13 mouse cellular contexts compared by ENCODE assay signal in genomic region chr7:142663151-142663550, GRCm38 (mm10). TPM values are rescaled to one million over a fixed set of nuclear protein-coding genes. Genes with fewer than 3 reads are reported as not detected.
DNase-seq lines count a peak whose midpoint lies in the region; ATAC-seq and TF ChIP-seq lines count a peak whose summit lies in the region.
"Had no signal": no experiment of that assay in that cellular context is flagged by ENCODE, and none has a peak within 500 bp of the region (broad histone marks: within the 10 kb centered on the region; RNA-seq: fewer than 3 reads in every experiment).

No protein-coding gene starts in this region.

- WGBS in forebrain, postnatal 0 days: 12% methylated on average over 5 of the region's 5 CpGs
- WGBS in forebrain, embryonic 13.5 days: 3% methylated on average over 5 of the region's 5 CpGs
- WGBS in kidney, embryonic 16.5 days: 34% methylated on average over 5 of the region's 5 CpGs
- 11% methylated on average over 5 of the region's 5 CpGs for WGBS in embryonic facial prominence, embryonic 12.5 days
- 22% methylated on average over 5 of the region's 5 CpGs for WGBS in limb, embryonic 15.5 days

- H3K27me3 ChIP-seq in forebrain, postnatal 0 days (ENCODE audit: insufficient read depth, low read length): peaks cover 68% of the 10 kb centered on the region
- peaks cover 91% of the 10 kb centered on the region for H3K27me3 ChIP-seq in forebrain, embryonic 13.5 days
- peaks cover 79% of the 10 kb centered on the region for H3K27me3 ChIP-seq in kidney, embryonic 16.5 days (ENCODE audit: insufficient read depth, low read length)
- H3K27me3 ChIP-seq in embryonic facial prominence, embryonic 12.5 days: peaks cover 77% of the 10 kb centered on the region
- peaks cover 77% of the 10 kb centered on the region for H3K27me3 ChIP-seq in limb, embryonic 15.5 days

- no peak overlapping the region for H3K4me3 ChIP-seq in forebrain, postnatal 0 days (ENCODE audit: low read depth, low read length)
- no peak overlapping the region for H3K4me3 ChIP-seq in forebrain, embryonic 13.5 days
- peak overlapping the region; percentile 51 for H3K4me3 ChIP-seq in kidney, embryonic 16.5 days (ENCODE audit: low read length)
- H3K4me3 ChIP-seq in embryonic facial prominence, embryonic 12.5 days: peak overlapping the region; percentile 36; the same call in 1 of the 2 replicates
- peak overlapping the region; percentile 42; the same call in 1 of the 2 replicates for H3K4me3 ChIP-seq in limb, embryonic 15.5 days

- DNase-seq in forebrain, postnatal 0 days: peak; percentile 40
- no peak for DNase-seq in kidney, postnatal 36 days
- DNase-seq in natural killer cell, adult 2 months (ENCODE audit: low spot score in 2 of 2): no peak
- DNase-seq in left cerebral cortex, postnatal 25 days (ENCODE audit: low spot score in 2 of 2): no peak
- DNase-seq: lung, adult 18-20 months; thymus, adult 2 months had no signal

- no peak for ATAC-seq in forebrain, postnatal 0 days
- no peak for ATAC-seq in forebrain, embryonic 13.5 days
- ATAC-seq in kidney, embryonic 16.5 days (ENCODE audit: low FRiP score, low TSS enrichment): no peak
- no peak for ATAC-seq in embryonic facial prominence, embryonic 12.5 days (ENCODE audit: insufficient number of reproducible peaks, insufficient read depth, low FRiP score, low TSS enrichment)
- ATAC-seq in limb, embryonic 15.5 days (ENCODE audit: insufficient number of reproducible peaks, low FRiP score, low TSS enrichment, low read depth): no peak
- ATAC-seq: midbrain, embryonic 13.5 days had no signal

- H3K4me1 ChIP-seq in forebrain, postnatal 0 days (ENCODE audit: insufficient read depth): no peaks in the 10 kb centered on the region
- peaks cover 21% of the 10 kb centered on the region for H3K4me1 ChIP-seq in forebrain, embryonic 13.5 days
- H3K4me1 ChIP-seq in kidney, embryonic 16.5 days (ENCODE audit: insufficient read depth, low read length): peaks cover 25% of the 10 kb centered on the region
- peaks cover 12% of the 10 kb centered on the region; the same call in 1 of the 2 replicates for H3K4me1 ChIP-seq in embryonic facial prominence, embryonic 12.5 days
- peaks cover 40% of the 10 kb centered on the region for H3K4me1 ChIP-seq in limb, embryonic 15.5 days

- intact Hi-C loops in left cerebral cortex, postnatal 25 days (cut with DNase I): no loop called here

- no peaks in the 10 kb centered on the region for H3K9me3 ChIP-seq in forebrain, postnatal 0 days (ENCODE audit: low read length)
- no peaks in the 10 kb centered on the region for H3K9me3 ChIP-seq in forebrain, embryonic 13.5 days (replicated peaks)
- H3K9me3 ChIP-seq in kidney, embryonic 16.5 days (ENCODE audit: low read length): no peaks in the 10 kb centered on the region
- 0 out of 2 replicates have a peak, but pooled peaks cover under 1% of the 10 kb centered on the region for H3K9me3 ChIP-seq in embryonic facial prominence, embryonic 12.5 days
- H3K9me3 ChIP-seq in limb, embryonic 15.5 days: no peaks in the 10 kb centered on the region
- H3K9me3 ChIP-seq: hindbrain, embryonic 15.5 days; midbrain, embryonic 13.5 days had no signal

- no peak overlapping the region for H3K27ac ChIP-seq in forebrain, postnatal 0 days (ENCODE audit: low read depth, low read length)
- H3K27ac ChIP-seq in forebrain, embryonic 13.5 days: no peak overlapping the region
- no peak overlapping the region for H3K27ac ChIP-seq in kidney, embryonic 16.5 days (ENCODE audit: low read length)
- H3K27ac ChIP-seq in embryonic facial prominence, embryonic 12.5 days: peak overlapping the region; percentile 80; the same call in 1 of the 2 replicates
- H3K27ac ChIP-seq in limb, embryonic 15.5 days: peak overlapping the region; percentile 83
- H3K27ac ChIP-seq: gastrocnemius, adult 2 months; hindbrain, embryonic 15.5 days; midbrain, embryonic 13.5 days had no signal

- H3K4me2 ChIP-seq in forebrain, postnatal 0 days (ENCODE audit: low read depth): no peak overlapping the region
- H3K4me2 ChIP-seq in forebrain, embryonic 13.5 days: no peak overlapping the region
- peak overlapping the region; percentile 69 for H3K4me2 ChIP-seq in kidney, embryonic 16.5 days (replicated peaks; ENCODE audit: low read depth, low read length)
- H3K4me2 ChIP-seq in embryonic facial prominence, embryonic 12.5 days (replicated peaks): peak overlapping the region; percentile 56
- peak overlapping the region; percentile 62 for H3K4me2 ChIP-seq in limb, embryonic 15.5 days

- H3K9ac ChIP-seq in forebrain, postnatal 0 days: no peak overlapping the region
- H3K9ac ChIP-seq in forebrain, embryonic 13.5 days: no peak overlapping the region
- peak overlapping the region; percentile 46; the same call in 1 of the 2 replicates for H3K9ac ChIP-seq in kidney, embryonic 16.5 days (replicated peaks; ENCODE audit: low read length)
- peak overlapping the region; percentile 63; the same call in 1 of the 2 replicates for H3K9ac ChIP-seq in embryonic facial prominence, embryonic 12.5 days
- H3K9ac ChIP-seq in limb, embryonic 15.5 days: no peak overlapping the region
- H3K9ac ChIP-seq: hindbrain, embryonic 15.5 days; midbrain, embryonic 13.5 days had no signal

- TF ChIP-seq CTCF in forebrain, postnatal 0 days (IDR thresholded peaks at IDR 0.05; ENCODE audit: low read depth): no peak

- no peaks in the 10 kb centered on the region for H3K36me3 ChIP-seq in forebrain, postnatal 0 days (ENCODE audit: insufficient read depth)
- H3K36me3 ChIP-seq in forebrain, embryonic 13.5 days (ENCODE audit: poor library complexity, severe bottlenecking): no peaks in the 10 kb centered on the region
- H3K36me3 ChIP-seq in kidney, embryonic 16.5 days (ENCODE audit: insufficient read depth, low read length): 0 out of 2 replicates have a peak, but pooled peaks cover 9% of the 10 kb centered on the region
- H3K36me3 ChIP-seq in embryonic facial prominence, embryonic 12.5 days: peaks cover 17% of the 10 kb centered on the region
- H3K36me3 ChIP-seq in limb, embryonic 15.5 days: 0 out of 2 replicates have a peak, but pooled peaks cover 14% of the 10 kb centered on the region
- H3K36me3 ChIP-seq: hindbrain, embryonic 15.5 days; midbrain, embryonic 13.5 days had no signal

RNA-seq across cellular contexts. Expression of gene Igf2, which starts 3.5 kb away (rescaled TPM):
- total RNA-seq in forebrain, postnatal 0 days (2014; rRNA removed): 152 and 288 TPM in 2 replicates
- 149 and 152 TPM in 2 replicates for polyA plus RNA-seq in forebrain, postnatal 0 days (2015; fragmentation: Nextera tagmentation; extraction: Ambion mirVana)
- 56.6 and 57.6 TPM in 2 replicates for polyA plus RNA-seq in forebrain, embryonic 13.5 days (2015; fragmentation: Nextera tagmentation; extraction: Ambion mirVana)
- 516 and 585 TPM in 2 replicates for polyA plus RNA-seq in kidney, embryonic 16.5 days (2015; fragmentation: Nextera tagmentation; extraction: Ambion mirVana)
- 701 and 722 TPM in 2 replicates for polyA plus RNA-seq in embryonic facial prominence, embryonic 12.5 days (2016; fragmentation: Nextera tagmentation; extraction: Ambion mirVana)
- polyA plus RNA-seq in limb, embryonic 15.5 days (2015; fragmentation: Nextera tagmentation; extraction: Ambion mirVana): 1,279 and 1,432 TPM in 2 replicates
- total RNA-seq in left cerebral cortex, postnatal 25 days (2021): 100 to 1,000 TPM; 104 to 130 TPM

RNA-seq across cellular contexts. Expression of gene Gm49394, which starts 6.6 kb away (rescaled TPM):
- total RNA-seq in forebrain, postnatal 0 days (2014; rRNA removed): 0.08 TPM in 1 of 2 replicates, not detected in the other
- polyA plus RNA-seq in forebrain, postnatal 0 days (2015; fragmentation: Nextera tagmentation; extraction: Ambion mirVana): 0.06 TPM in 1 of 2 replicates, not detected in the other
- 0.05 TPM in 1 of 2 replicates, not detected in the other for polyA plus RNA-seq in forebrain, embryonic 13.5 days (2015; fragmentation: Nextera tagmentation; extraction: Ambion mirVana)
- polyA plus RNA-seq in kidney, embryonic 16.5 days (2015; fragmentation: Nextera tagmentation; extraction: Ambion mirVana): 0.07 TPM in 1 of 2 replicates, not detected in the other
- polyA plus RNA-seq in embryonic facial prominence, embryonic 12.5 days (2016; fragmentation: Nextera tagmentation; extraction: Ambion mirVana): 0.04 TPM in 1 of 2 replicates, not detected in the other
- polyA plus RNA-seq in limb, embryonic 15.5 days (2015; fragmentation: Nextera tagmentation; extraction: Ambion mirVana): 0.31 and 0.82 TPM in 2 replicates
- total RNA-seq in left cerebral cortex, postnatal 25 days (2021): not detected
- total RNA-seq: gastrocnemius, adult 2 months had no signal
- polyA plus RNA-seq: hindbrain, embryonic 15.5 days; midbrain, embryonic 13.5 days had no signal

Comparison
In these comparisons a context has a peak if more than half of its experiments do, and no peak if none do; other contexts are left out.
1. H3K27ac ChIP-seq: peak in embryonic facial prominence, embryonic 12.5 days (single experiment) and limb, embryonic 15.5 days (single experiment); none in forebrain, postnatal 0 days (single experiment), forebrain, embryonic 13.5 days (single experiment) and kidney, embryonic 16.5 days (single experiment).
2. H3K4me2 ChIP-seq: peak in kidney, embryonic 16.5 days (single experiment), embryonic facial prominence, embryonic 12.5 days (single experiment) and limb, embryonic 15.5 days (single experiment); none in forebrain, postnatal 0 days (single experiment) and forebrain, embryonic 13.5 days (single experiment).
3. H3K4me3 ChIP-seq: peak in kidney, embryonic 16.5 days (single experiment), embryonic facial prominence, embryonic 12.5 days (single experiment) and limb, embryonic 15.5 days (single experiment); none in forebrain, postnatal 0 days (single experiment) and forebrain, embryonic 13.5 days (single experiment).
4. H3K9ac ChIP-seq: peak in kidney, embryonic 16.5 days (single experiment) and embryonic facial prominence, embryonic 12.5 days (single experiment); none in forebrain, postnatal 0 days (single experiment), forebrain, embryonic 13.5 days (single experiment) and limb, embryonic 15.5 days (single experiment).